Mouse (Mus musculus) E14TG2a.4 (cell line): ENCODE measurements around the gene Pyy.
A peak's percentile ranks its signal among the peaks of the same experiment; 100 is the strongest.

ENCODE experiments used
- H3K27me3 ChIP-seq: 2 replicates; pipeline ENCODE4 v1.6.1; 2014; ENCODE audit warnings: low read length, control low read depth; ENCODE audit not compliant: insufficient read depth
- H3K36me3 ChIP-seq: 2 replicates; pipeline ENCODE4 v1.6.1; 2014; ENCODE audit warnings: low read length, control low read depth; ENCODE audit not compliant: insufficient read depth
- H3K4me1 ChIP-seq: replicated peaks from 2 replicates; pipeline ENCODE4 v1.6.1; 2014; ENCODE audit warnings: low read depth, low read length, control low read depth
- H3K4me3 ChIP-seq: replicated peaks from 2 replicates; pipeline ENCODE4 v1.5.1; 2014; ENCODE audit warnings: mild to moderate bottlenecking, low read length
- H3K9me3 ChIP-seq: 2 replicates; pipeline ENCODE4 v1.6.1; 2014; ENCODE audit warnings: low read length, control low read depth
- CTCF ChIP-seq: conservative IDR thresholded peaks from 2 replicates; pipeline ENCODE4 v1.5.1; 2014; ENCODE audit warnings: low read length
- NANOG ChIP-seq: IDR thresholded peaks from 2 replicates; pipeline ENCODE4 v1.6.1; 2014; ENCODE audit warnings: borderline replicate concordance, low read length, mixed read lengths
- POU5F1 ChIP-seq: IDR thresholded peaks from 2 replicates; pipeline ENCODE4 v1.6.1; 2014; ENCODE audit warnings: low read length, borderline replicate concordance

Gene Pyy

GRCm38 (mm10) chr11:102087081-102087751, 20.4 kb downstream of the Pyy start:
- H3K27me3 ChIP-seq: peaks cover 59% of the 10 kb centered on the region
- TF ChIP-seq POU5F1 (no peak), NANOG (no peak), CTCF (no peak)
- peaks cover 48% of the 10 kb centered on the region for H3K4me1 ChIP-seq
- H3K9me3 ChIP-seq: peaks cover 7% of the 10 kb centered on the region; the same call in 1 of the 2 replicates
- H3K4me3 ChIP-seq: peak overlapping the region; percentile 81
- H3K36me3 ChIP-seq: no peaks in the 10 kb centered on the region

- TF ChIP-seq CTCF (no peak), POU5F1 (no peak), NANOG (no peak)
- no peaks in the 10 kb centered on the region for H3K36me3 ChIP-seq
Measured at GRCm38 (mm10) chr11:102086331-102086730, 21.3 kb downstream of the Pyy start.

GRCm38 (mm10) chr11:102084159-102084558, 23.5 kb downstream of the Pyy start:
- H3K4me3 ChIP-seq: no peak overlapping the region
- TF ChIP-seq NANOG (no peak), CTCF (no peak), POU5F1 (no peak)
- peaks cover 63% of the 10 kb centered on the region for H3K27me3 ChIP-seq
- H3K9me3 ChIP-seq: peaks cover 7% of the 10 kb centered on the region; the same call in 1 of the 2 replicates
- no peaks in the 10 kb centered on the region for H3K36me3 ChIP-seq
- H3K4me1 ChIP-seq: peaks cover 45% of the 10 kb centered on the region

More at GRCm38 (mm10) chr11:102086331-102086730, 21.3 kb downstream of the Pyy start:
- H3K4me1 ChIP-seq: peaks cover 55% of the 10 kb centered on the region
- peaks cover 7% of the 10 kb centered on the region; the same call in 1 of the 2 replicates for H3K9me3 ChIP-seq
- peaks cover 55% of the 10 kb centered on the region for H3K27me3 ChIP-seq
- H3K4me3 ChIP-seq: no peak overlapping the region

- H3K4me1 ChIP-seq: peaks cover 36% of the 10 kb centered on the region
- H3K4me3 ChIP-seq: no peak overlapping the region
- no peaks in the 10 kb centered on the region for H3K36me3 ChIP-seq
- H3K9me3 ChIP-seq: peaks cover 7% of the 10 kb centered on the region; the same call in 1 of the 2 replicates
- TF ChIP-seq NANOG: no peak
- TF ChIP-seq CTCF: no peak
- no peak for TF ChIP-seq POU5F1
- H3K27me3 ChIP-seq: peaks cover 57% of the 10 kb centered on the region
Measured at GRCm38 (mm10) chr11:102083193-102083592, 24.4 kb downstream of the Pyy start.

GRCm38 (mm10) chr11:102082322-102082721, 25.3 kb downstream of the Pyy start:
- TF ChIP-seq POU5F1: no peak
- no peak for TF ChIP-seq CTCF
- no peak for TF ChIP-seq NANOG
- H3K27me3 ChIP-seq: peaks cover 50% of the 10 kb centered on the region
- peak overlapping the region; percentile 66 for H3K4me3 ChIP-seq
- peaks cover 29% of the 10 kb centered on the region for H3K4me1 ChIP-seq
- H3K36me3 ChIP-seq: no peaks in the 10 kb centered on the region
- H3K9me3 ChIP-seq: peaks cover 7% of the 10 kb centered on the region; the same call in 1 of the 2 replicates

- Histone ChIP-seq H3K4me3 (no peak overlapping the region), H3K9me3 (no peaks in the 10 kb centered on the region), H3K4me1 (peaks cover 11% of the 10 kb centered on the region), H3K27me3 (peaks cover 17% of the 10 kb centered on the region), H3K36me3 (no peaks in the 10 kb centered on the region)
- no peak for TF ChIP-seq POU5F1
Measured at GRCm38 (mm10) chr11:102073722-102074121, 33.9 kb downstream of the Pyy start.

- H3K36me3 ChIP-seq: no peaks in the 10 kb centered on the region
- no peak for TF ChIP-seq NANOG
- TF ChIP-seq CTCF: no peak
- no peak for TF ChIP-seq POU5F1
- peaks cover 15% of the 10 kb centered on the region for H3K4me1 ChIP-seq
- H3K9me3 ChIP-seq: no peaks in the 10 kb centered on the region
- peaks cover 11% of the 10 kb centered on the region for H3K27me3 ChIP-seq
- no peak overlapping the region for H3K4me3 ChIP-seq
Measured at GRCm38 (mm10) chr11:102072729-102073128, 34.9 kb downstream of the Pyy start.

- Histone ChIP-seq H3K36me3 (no peaks in the 10 kb centered on the region), H3K27me3 (peaks cover 11% of the 10 kb centered on the region), H3K4me3 (no peak overlapping the region), H3K9me3 (no peaks in the 10 kb centered on the region), H3K4me1 (peaks cover 15% of the 10 kb centered on the region)
- TF ChIP-seq POU5F1: no peak
- no peak for TF ChIP-seq CTCF
- no peak for TF ChIP-seq NANOG
Measured at GRCm38 (mm10) chr11:102070426-102070825, 37.2 kb downstream of the Pyy start.

- no peaks in the 10 kb centered on the region for H3K9me3 ChIP-seq
- peaks cover 15% of the 10 kb centered on the region for H3K4me1 ChIP-seq
- no peak for TF ChIP-seq POU5F1
- TF ChIP-seq CTCF: no peak
- TF ChIP-seq NANOG: no peak
- peaks cover 9% of the 10 kb centered on the region for H3K27me3 ChIP-seq
- no peaks in the 10 kb centered on the region for H3K36me3 ChIP-seq
- no peak overlapping the region for H3K4me3 ChIP-seq
Measured at GRCm38 (mm10) chr11:102069633-102070032, 38.0 kb downstream of the Pyy start.
